Mouse (Mus musculus) C2C12 (cell line): ENCODE results near the gene Sema3e.

Experiments
- CTCF ChIP-seq: IDR thresholded peaks from one replicate; pipeline ENCODE4 v1.5.1; 2011; ENCODE audit not compliant: control insufficient read depth, insufficient read depth, insufficient read length
- MAX ChIP-seq: IDR thresholded peaks from one replicate; pipeline ENCODE4 v1.6.1; 2011; ENCODE audit warnings: mild to moderate bottlenecking, control low read depth
- USF1 ChIP-seq: IDR thresholded peaks from one replicate; pipeline ENCODE4 v1.6.1; 2011; ENCODE audit warnings: low read depth, mild to moderate bottlenecking, control low read depth, moderate library complexity

GRCm38 (mm10) chr5:14048660-14049059 is 23.6 kb downstream of the Sema3e start:
- TF ChIP-seq MAX (no peak), CTCF (no peak), USF1 (no peak)
